Mouse (Mus musculus): ENCODE measurements around the gene Dach1.

Gene Dach1

GRCm38 (mm10) chr14:98023540-98023939 lies 146.0 kb downstream of the Dach1 start:
- DNase-seq, result no peak

GRCm38 (mm10) chr14:98014053-98014452 lies 155.5 kb downstream of the Dach1 start:
- DNase-seq, result no peak

- DNase-seq, result no peak
These were observed 161.1 kb downstream of the Dach1 start for GRCm38 (mm10) chr14:98008501-98008900.

GRCm38 (mm10) chr14:98002021-98002680 lies 167.4 kb downstream of the Dach1 start:
- no peak for DNase-seq

GRCm38 (mm10) chr14:97998584-97998983 lies 171.0 kb downstream of the Dach1 start:
- no peak for DNase-seq

GRCm38 (mm10) chr14:97983251-97983650 lies 186.3 kb downstream of the Dach1 start:
- no peak for DNase-seq

- DNase-seq, result no peak
These were observed 186.9 kb downstream of the Dach1 start for GRCm38 (mm10) chr14:97982676-97983075.

- DNase-seq, result no peak
These were observed 188.7 kb downstream of the Dach1 start for GRCm38 (mm10) chr14:97980879-97981278.

GRCm38 (mm10) chr14:97976091-97976490 lies 193.5 kb downstream of the Dach1 start:
- no peak for DNase-seq

GRCm38 (mm10) chr14:97975447-97975846 lies 194.1 kb downstream of the Dach1 start:
- no peak for DNase-seq

GRCm38 (mm10) chr14:97964543-97965069 lies 205.0 kb downstream of the Dach1 start:
- no peak for DNase-seq

- no peak for DNase-seq
These were observed 205.9 kb downstream of the Dach1 start for GRCm38 (mm10) chr14:97963624-97964023.

- DNase-seq, result no peak
These were observed 213.2 kb downstream of the Dach1 start for GRCm38 (mm10) chr14:97956356-97956755.

GRCm38 (mm10) chr14:97945471-97945870 lies 224.1 kb downstream of the Dach1 start:
- DNase-seq, result no peak

- no peak for DNase-seq
These were observed 224.8 kb downstream of the Dach1 start for GRCm38 (mm10) chr14:97944643-97945268.

- DNase-seq, result no peak
These were observed 227.2 kb downstream of the Dach1 start for GRCm38 (mm10) chr14:97942361-97942760.

- DNase-seq, result no peak
These were observed 272.9 kb downstream of the Dach1 start for GRCm38 (mm10) chr14:97896622-97897021.

- DNase-seq, result no peak
These were observed 287.6 kb downstream of the Dach1 start for GRCm38 (mm10) chr14:97881976-97882375.

- no peak for DNase-seq
These were observed 298.6 kb downstream of the Dach1 start for GRCm38 (mm10) chr14:97871001-97871400.

GRCm38 (mm10) chr14:97858384-97858783 lies 311.2 kb downstream of the Dach1 start:
- DNase-seq, result no peak

- DNase-seq, result no peak
These were observed 312.3 kb downstream of the Dach1 start for GRCm38 (mm10) chr14:97857276-97857675.

- DNase-seq, result no peak
These were observed 314.2 kb downstream of the Dach1 start for GRCm38 (mm10) chr14:97855345-97855744.

GRCm38 (mm10) chr14:97850486-97850885 lies 319.1 kb downstream of the Dach1 start:
- no peak for DNase-seq

GRCm38 (mm10) chr14:97847641-97848040 lies 321.9 kb downstream of the Dach1 start:
- no peak for DNase-seq

- no peak for DNase-seq
These were observed 330.3 kb downstream of the Dach1 start for GRCm38 (mm10) chr14:97839275-97839674.
